Mouse (Mus musculus): Measurements from ENCODE around the gene Tcp11l1. TPM values are rescaled to one million over a fixed set of nuclear protein-coding genes. Genes with fewer than 3 reads are reported as not detected.
A peak's percentile ranks its signal among the peaks of the same experiment; 100 is the strongest.

Tcp11l1 gene
- polyA plus RNA-seq, 1 experiment from 2014 or later, result 58.7 TPM

DNA sequence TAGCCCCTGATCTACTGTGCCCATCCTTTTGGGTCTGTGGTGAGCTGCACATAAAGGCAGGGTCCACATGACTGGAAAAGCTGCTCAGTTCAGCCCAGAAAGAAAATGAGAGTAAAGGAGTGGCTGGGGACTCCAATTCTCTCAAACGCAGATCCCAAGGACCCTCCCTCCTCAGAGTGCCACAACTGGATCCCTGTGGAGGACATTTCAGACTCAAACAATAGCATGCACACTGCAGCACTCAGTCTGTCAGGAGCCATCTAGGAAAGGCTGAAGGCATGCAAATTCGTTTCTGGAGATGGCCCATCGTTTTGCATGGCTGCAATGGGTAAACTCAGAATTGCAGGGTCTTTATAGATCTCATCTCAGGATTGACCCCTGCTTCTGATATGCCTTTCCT is 8.8 kb downstream of the Tcp11l1 start:
- Histone ChIP-seq H3K4me1 (no peaks in the 10 kb centered on the region), H3K36me3 (peaks cover 36% of the 10 kb centered on the region), H3K27me3 (ENCODE audit: low read depth, poor library complexity, severe bottlenecking) (no peaks in the 10 kb centered on the region), H3K27ac (replicated peaks) (no peak overlapping the region), H3K4me3 (no peak overlapping the region), H3K9me3 (replicated peaks) (no peaks in the 10 kb centered on the region)
- WGBS, result 74% methylated on average over 3 of the region's 3 CpGs
- no peak for DNase-seq (ENCODE audit: low spot score)

DNA sequence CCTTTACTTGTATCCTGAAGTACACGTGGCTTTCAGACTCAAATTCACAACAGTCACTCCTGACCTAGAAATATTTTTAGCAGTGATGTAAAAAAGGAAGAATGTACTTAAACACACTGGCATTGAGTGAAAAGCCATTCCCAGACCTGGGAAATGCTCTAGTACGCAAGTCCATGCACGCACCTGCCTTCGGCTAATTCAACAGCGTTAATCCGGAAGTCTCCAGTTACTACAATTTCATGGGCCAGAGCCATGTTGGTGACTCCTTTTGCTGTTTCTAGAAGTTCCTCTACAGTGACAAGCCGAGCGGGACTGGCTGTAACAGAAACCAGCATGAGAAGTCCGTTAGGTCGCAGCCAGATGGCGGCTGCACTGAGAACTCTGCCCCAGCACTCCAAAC is 12.3 kb downstream of the Tcp11l1 start:
- DNase-seq (ENCODE audit: low spot score), result no peak
- 92% methylated on average over 11 of the region's 11 CpGs for WGBS
- Histone ChIP-seq H3K27me3 (ENCODE audit: low read depth, poor library complexity, severe bottlenecking) (no peaks in the 10 kb centered on the region), H3K9me3 (replicated peaks) (no peaks in the 10 kb centered on the region), H3K4me1 (no peaks in the 10 kb centered on the region), H3K36me3 (peaks cover 30% of the 10 kb centered on the region), H3K4me3 (no peak overlapping the region), H3K27ac (replicated peaks) (no peak overlapping the region)

DNA sequence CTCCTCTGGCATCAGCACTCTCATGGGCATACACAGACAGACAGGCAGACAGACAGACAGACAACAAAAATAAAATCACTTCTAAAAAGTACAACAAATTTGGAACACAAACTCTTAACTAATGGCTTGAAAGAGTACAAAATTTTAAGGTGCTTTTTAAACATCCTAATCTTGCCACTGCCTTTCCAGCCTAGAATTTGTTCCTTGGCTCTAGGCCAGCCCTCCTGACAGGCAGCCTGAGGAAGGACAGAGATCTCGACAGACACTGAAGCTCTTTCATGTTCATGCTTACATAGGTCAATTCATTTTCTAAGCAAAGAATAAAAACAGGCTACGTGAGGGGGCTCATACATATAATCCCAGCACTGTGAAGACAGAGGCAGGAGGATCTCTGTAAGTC is 19.4 kb downstream of the Tcp11l1 start:
- Histone ChIP-seq H3K27ac (replicated peaks) (no peak overlapping the region), H3K4me1 (no peaks in the 10 kb centered on the region), H3K36me3 (peaks cover 4% of the 10 kb centered on the region), H3K4me3 (no peak overlapping the region), H3K27me3 (ENCODE audit: low read depth, poor library complexity, severe bottlenecking) (no peaks in the 10 kb centered on the region), H3K9me3 (replicated peaks) (no peaks in the 10 kb centered on the region)
- 92% methylated on average over 2 of the region's 2 CpGs for WGBS
- no peak for DNase-seq (ENCODE audit: low spot score)

DNA sequence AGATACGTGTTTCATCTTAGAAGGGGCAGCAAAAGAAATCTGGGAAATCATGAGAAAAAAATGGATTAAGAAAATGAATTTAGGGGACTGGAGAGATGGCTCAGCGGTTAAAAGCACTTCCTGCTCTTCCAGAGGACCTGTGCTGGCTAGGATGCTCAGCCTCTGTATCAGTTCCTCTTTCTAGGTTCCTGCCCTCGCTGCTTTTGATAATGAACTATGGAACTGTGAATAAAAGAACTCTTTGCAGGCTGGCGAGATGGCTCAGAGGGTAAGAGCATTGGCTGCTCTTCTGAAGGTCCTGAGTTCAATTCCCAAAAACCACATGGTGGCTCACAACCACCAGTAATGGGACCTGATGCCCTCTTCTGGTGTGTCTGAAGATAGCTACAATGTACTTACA is 21.2 kb downstream of the Tcp11l1 start:
- DNase-seq (ENCODE audit: low spot score), result no peak
- H3K9me3 ChIP-seq (replicated peaks), result no peaks in the 10 kb centered on the region
- no peaks in the 10 kb centered on the region for H3K27me3 ChIP-seq (ENCODE audit: low read depth, poor library complexity, severe bottlenecking)
- H3K4me3 ChIP-seq, result no peak overlapping the region
- H3K4me1 ChIP-seq, result no peaks in the 10 kb centered on the region
- H3K27ac ChIP-seq (replicated peaks), result no peak overlapping the region
- no peaks in the 10 kb centered on the region for H3K36me3 ChIP-seq
- WGBS, result 84% methylated on average over 4 of the region's 4 CpGs

DNA sequence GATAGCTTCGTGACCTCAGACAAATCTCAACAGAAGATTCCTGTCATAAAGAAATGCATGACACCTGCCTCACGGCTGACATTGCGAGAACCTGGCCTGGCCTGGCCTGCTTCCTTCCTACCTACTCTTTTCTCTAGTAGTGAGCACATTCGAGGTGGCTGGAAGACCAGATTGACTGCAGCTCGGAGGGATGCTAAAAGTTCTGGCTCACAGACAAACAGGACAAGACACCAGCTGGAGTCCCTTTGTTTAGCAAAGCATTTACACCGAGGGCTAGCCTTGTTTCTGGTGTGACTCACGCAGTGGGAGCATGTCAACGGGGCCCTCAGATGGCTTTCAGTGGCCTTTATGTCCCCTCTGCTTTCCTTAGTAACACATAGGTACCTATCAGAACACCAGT is 23.2 kb downstream of the Tcp11l1 start:
- 0 out of 2 replicates have a peak, but pooled peaks cover 3% of the 10 kb centered on the region for H3K4me1 ChIP-seq
- H3K27ac ChIP-seq (replicated peaks), result no peak overlapping the region
- no peak for DNase-seq (ENCODE audit: low spot score)
- H3K27me3 ChIP-seq (ENCODE audit: low read depth, poor library complexity, severe bottlenecking), result no peaks in the 10 kb centered on the region
- H3K9me3 ChIP-seq (replicated peaks), result no peaks in the 10 kb centered on the region
- peaks cover 7% of the 10 kb centered on the region for H3K36me3 ChIP-seq
- WGBS, result 85% methylated on average over 8 of the region's 8 CpGs
- H3K4me3 ChIP-seq, result no peak overlapping the region

DNA sequence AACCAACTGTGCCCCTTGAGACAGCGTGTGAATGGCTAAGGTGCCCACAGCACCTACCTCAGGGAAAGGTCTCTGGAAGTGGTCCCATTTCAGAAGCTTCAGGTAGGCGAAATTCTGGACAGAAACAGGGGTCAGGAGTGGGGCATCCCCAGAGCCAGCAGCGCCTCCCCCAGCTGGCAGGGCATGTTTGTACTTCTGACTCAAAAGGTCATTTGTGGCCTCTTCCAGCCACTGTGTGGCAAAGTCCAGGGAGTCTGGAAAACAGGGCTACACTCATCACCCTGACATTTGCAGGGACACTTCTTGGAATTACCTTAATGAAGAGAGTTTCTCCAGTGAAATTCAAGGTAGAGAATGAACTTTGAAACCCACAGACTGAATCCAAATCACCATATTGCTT is 23.6 kb downstream of the Tcp11l1 start:
- no peak overlapping the region for H3K27ac ChIP-seq (replicated peaks)
- no peaks in the 10 kb centered on the region for H3K9me3 ChIP-seq (replicated peaks)
- no peaks in the 10 kb centered on the region for H3K27me3 ChIP-seq (ENCODE audit: low read depth, poor library complexity, severe bottlenecking)
- H3K4me3 ChIP-seq, result no peak overlapping the region
- DNase-seq (ENCODE audit: low spot score), result no peak
- 85% methylated on average over 3 of the region's 3 CpGs for whole genome bisulfite sequencing
- H3K4me1 ChIP-seq, result 0 out of 2 replicates have a peak, but pooled peaks cover 3% of the 10 kb centered on the region
- peaks cover 12% of the 10 kb centered on the region for H3K36me3 ChIP-seq

DNA sequence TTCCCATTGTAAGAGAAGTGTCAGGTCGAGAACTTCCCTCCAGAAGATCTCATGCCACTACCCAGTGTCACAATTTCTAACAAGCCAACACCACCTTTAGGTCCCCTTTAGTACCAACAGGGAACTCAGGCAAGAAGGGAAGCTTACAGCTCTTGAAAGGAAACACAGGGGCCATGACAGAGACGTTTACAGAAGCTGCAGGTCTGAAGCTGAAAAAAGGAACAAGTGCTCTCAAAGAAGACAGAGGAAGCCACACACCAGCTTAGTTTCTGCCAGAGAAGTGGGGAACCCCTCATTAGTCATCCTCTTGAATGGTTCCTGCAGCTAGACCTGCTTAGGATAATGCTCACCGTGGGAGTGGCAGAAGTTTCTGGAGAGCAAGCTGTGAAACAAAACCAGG is 24.7 kb downstream of the Tcp11l1 start:
- no peaks in the 10 kb centered on the region for H3K9me3 ChIP-seq (replicated peaks)
- peaks cover 20% of the 10 kb centered on the region for H3K36me3 ChIP-seq
- no peak for DNase-seq (ENCODE audit: low spot score)
- H3K4me1 ChIP-seq, result 0 out of 2 replicates have a peak, but pooled peaks cover 3% of the 10 kb centered on the region
- no peak overlapping the region for H3K4me3 ChIP-seq
- no peak overlapping the region for H3K27ac ChIP-seq (replicated peaks)
- H3K27me3 ChIP-seq (ENCODE audit: low read depth, poor library complexity, severe bottlenecking), result no peaks in the 10 kb centered on the region
- WGBS, result 74% methylated on average over 3 of the region's 3 CpGs

DNA sequence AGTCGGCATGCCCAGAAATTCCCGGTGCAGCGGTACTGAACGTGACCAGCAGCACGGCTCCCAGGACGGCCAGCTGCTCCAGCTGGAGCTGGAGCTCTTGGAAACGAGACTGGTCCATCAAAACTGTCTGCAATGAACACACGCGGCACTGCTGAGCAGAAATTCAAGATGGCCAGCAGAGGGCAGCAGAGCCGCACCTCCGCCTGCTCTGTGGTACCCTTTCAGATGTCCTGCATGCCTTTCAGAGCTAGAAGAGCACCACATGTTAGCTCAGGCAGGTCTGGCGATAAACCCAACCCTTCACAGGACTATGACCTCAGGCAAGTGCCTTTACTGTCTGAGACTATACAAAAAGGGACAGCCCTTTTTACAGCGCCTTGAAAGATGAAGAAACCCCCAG is 26.6 kb downstream of the Tcp11l1 start:
- Histone ChIP-seq H3K4me1 (0 out of 2 replicates have a peak, but pooled peaks cover 3% of the 10 kb centered on the region), H3K27ac (replicated peaks) (no peak overlapping the region), H3K4me3 (no peak overlapping the region), H3K9me3 (replicated peaks) (no peaks in the 10 kb centered on the region), H3K36me3 (peaks cover 36% of the 10 kb centered on the region), H3K27me3 (ENCODE audit: low read depth, poor library complexity, severe bottlenecking) (no peaks in the 10 kb centered on the region)
- 15% methylated on average over 13 of the region's 13 CpGs for WGBS
- DNase-seq (ENCODE audit: low spot score), result peak; percentile 81

DNA sequence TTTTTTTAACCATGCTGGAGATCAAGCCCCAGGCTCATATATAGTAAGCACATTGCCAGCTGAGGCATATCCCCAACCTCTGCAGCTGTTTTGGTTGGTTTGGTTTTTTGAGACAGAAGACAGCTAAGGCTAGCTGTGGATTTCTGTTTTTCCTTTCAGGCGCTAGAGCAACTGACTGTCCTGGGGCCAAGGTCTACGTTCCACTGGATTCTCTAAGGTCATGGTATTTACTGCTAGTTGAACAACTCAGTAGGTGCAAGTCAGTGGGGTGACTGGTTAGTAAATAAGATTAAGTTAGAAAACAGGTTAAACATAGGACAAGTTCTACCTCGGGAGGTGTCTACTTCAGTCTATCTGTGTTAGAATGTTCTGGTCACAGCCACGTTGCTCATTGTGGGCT is 27.2 kb downstream of the Tcp11l1 start:
- Histone ChIP-seq H3K36me3 (peaks cover 40% of the 10 kb centered on the region), H3K27ac (replicated peaks) (no peak overlapping the region), H3K4me3 (no peak overlapping the region), H3K9me3 (replicated peaks) (no peaks in the 10 kb centered on the region), H3K27me3 (ENCODE audit: low read depth, poor library complexity, severe bottlenecking) (no peaks in the 10 kb centered on the region), H3K4me1 (0 out of 2 replicates have a peak, but pooled peaks cover 3% of the 10 kb centered on the region)
- WGBS, result 95% methylated on average over 4 of the region's 4 CpGs
- no peak for DNase-seq (ENCODE audit: low spot score)

DNA sequence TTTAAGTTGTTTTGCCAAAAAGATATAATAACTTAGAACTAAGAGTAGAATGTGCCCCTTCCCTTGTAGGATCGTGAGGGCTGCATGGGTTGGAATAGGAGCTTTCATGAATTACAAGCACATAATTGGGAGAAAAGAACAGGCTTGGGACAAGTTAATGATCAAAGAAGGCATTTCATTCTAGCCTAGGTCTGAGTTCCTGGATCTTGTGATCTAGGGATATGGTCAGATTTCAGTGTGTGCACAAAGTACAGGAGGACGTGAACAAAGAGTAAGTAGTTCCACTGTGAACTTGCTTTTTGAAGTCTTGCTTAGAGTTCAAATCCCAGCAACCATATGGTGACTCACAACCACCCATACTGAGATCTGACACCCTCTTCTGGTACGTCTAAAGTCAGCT is 34.6 kb downstream of the Tcp11l1 start:
- DNase-seq (ENCODE audit: low spot score), result no peak
- Histone ChIP-seq H3K4me3 (no peak overlapping the region), H3K4me1 (no peaks in the 10 kb centered on the region), H3K9me3 (replicated peaks) (no peaks in the 10 kb centered on the region), H3K27ac (replicated peaks) (no peak overlapping the region), H3K36me3 (peaks cover 33% of the 10 kb centered on the region), H3K27me3 (ENCODE audit: low read depth, poor library complexity, severe bottlenecking) (no peaks in the 10 kb centered on the region)
- WGBS, result 85% methylated on average over 3 of the region's 3 CpGs

DNA sequence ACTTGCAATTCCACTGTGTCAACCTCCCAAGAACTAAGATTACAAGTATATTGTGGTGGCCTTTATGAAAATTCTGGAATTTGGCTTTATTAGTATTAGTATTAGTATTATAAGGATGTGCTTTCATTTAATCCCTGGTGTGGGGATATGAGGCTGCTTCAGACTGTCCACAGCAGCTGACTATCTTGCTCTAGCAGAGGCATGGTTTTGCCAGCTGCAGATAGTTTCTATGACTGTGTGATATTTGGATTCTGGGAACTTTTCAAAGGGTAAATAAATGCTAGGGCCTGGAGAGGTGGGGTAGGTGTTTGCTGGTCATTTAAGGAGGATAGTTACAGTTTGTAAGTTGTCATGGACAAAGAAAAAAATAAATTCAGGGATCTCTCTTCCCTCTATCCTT is 40.2 kb downstream of the Tcp11l1 start:
- no peak for DNase-seq (ENCODE audit: low spot score)
- no peaks in the 10 kb centered on the region for H3K9me3 ChIP-seq (replicated peaks)
- H3K27ac ChIP-seq (replicated peaks), result no peak overlapping the region
- H3K4me3 ChIP-seq, result no peak overlapping the region
- H3K36me3 ChIP-seq, result peaks cover 24% of the 10 kb centered on the region
- no peaks in the 10 kb centered on the region for H3K4me1 ChIP-seq
- H3K27me3 ChIP-seq (ENCODE audit: low read depth, poor library complexity, severe bottlenecking), result no peaks in the 10 kb centered on the region

DNA sequence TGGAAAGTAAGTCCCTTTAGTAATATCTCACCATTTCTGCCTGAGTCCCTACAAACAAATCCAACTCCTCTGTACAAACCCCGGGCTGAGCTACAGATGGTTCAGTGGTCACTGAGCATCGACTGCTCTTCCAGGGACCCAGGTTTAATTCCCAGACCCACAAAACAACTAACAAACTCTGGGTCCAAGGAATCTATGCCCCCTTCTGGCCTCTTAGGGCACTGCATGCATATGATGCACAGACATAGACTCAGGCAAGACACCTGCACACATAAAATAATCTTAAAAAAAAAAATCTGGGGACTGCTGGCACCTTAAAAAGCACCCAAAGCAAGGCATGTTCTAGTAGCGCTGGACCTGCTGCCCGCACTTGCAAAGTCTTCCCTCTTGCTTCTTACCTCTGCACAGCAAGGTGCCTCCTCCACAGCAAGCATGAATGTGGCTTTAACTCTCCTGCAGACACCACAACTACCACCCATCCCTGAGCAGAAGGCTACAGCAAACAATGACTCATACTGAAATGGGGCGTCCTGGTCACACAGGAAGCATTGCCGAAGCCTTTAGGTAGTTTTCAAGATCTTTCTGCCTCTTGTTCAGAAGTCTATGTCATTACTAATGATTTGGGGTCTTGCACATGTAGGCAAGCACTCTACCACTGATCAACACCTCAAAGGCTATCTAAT is 42.7 kb downstream of the Tcp11l1 start:
- DNase-seq (ENCODE audit: low spot score), result peak; percentile 10
- Histone ChIP-seq H3K4me3 (no peak overlapping the region), H3K27me3 (ENCODE audit: low read depth, poor library complexity, severe bottlenecking) (no peaks in the 10 kb centered on the region), H3K4me1 (no peaks in the 10 kb centered on the region), H3K9me3 (replicated peaks) (no peaks in the 10 kb centered on the region), H3K36me3 (peaks cover 48% of the 10 kb centered on the region), H3K27ac (replicated peaks) (no peak overlapping the region)
- 88% methylated on average over 6 of the region's 6 CpGs for WGBS

DNA sequence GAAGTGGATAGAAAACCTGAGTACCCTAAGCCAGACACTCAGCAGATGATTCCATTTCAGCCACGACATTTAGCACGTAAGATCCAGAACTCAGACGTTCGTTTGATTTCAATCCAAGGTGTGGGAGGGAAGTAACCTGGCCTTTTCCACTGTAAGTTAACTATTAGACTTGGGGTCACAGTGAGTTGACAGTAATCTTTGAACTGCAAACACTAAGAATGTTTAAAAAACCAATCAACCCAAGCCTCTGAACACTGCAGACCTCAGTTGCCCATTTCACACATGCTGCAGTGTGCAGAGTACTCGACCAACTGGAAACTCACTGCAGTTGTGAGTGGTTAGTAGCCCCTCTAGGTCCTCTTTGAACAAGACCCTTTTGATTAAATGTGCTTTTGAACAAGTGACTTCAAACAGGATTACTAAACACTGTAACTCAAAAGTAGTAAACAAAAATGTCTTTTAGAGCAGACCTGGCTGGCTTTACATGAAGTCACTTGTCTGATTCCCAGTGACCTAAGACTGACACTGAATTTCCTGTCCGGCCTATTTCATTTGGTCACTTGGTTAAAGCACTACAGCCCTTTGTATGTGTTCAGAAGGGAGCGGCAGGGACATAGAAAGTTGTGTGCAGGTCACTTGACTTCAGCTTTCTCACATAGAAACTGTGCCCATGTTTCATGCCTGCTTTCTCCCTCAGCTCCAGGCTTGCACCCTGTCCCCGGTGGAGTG is 48.4 kb downstream of the Tcp11l1 start:
- no peaks in the 10 kb centered on the region for H3K9me3 ChIP-seq (replicated peaks)

More for the DNA sequence above, 48.4 kb downstream of the Tcp11l1 start:
- no peaks in the 10 kb centered on the region for H3K27me3 ChIP-seq (ENCODE audit: low read depth, poor library complexity, severe bottlenecking)
- peaks cover 93% of the 10 kb centered on the region for H3K36me3 ChIP-seq
- no peaks in the 10 kb centered on the region for H3K4me1 ChIP-seq
- 90% methylated on average over 8 of the region's 8 CpGs for WGBS
- no peak overlapping the region for H3K27ac ChIP-seq (replicated peaks)
- DNase-seq (ENCODE audit: low spot score), result peak; percentile 7
- no peak overlapping the region for H3K4me3 ChIP-seq

All from midbrain, embryonic 10.5 days (tissue).